Mouse (Mus musculus): Measurements from ENCODE around the gene Tmc6. TPM values are rescaled to one million over a fixed set of nuclear protein-coding genes. Genes with fewer than 3 reads are reported as not detected.

Tmc6 gene
- 100 to 1,000 TPM; 102 to 134 TPM for total RNA-seq (2023)

DNA sequence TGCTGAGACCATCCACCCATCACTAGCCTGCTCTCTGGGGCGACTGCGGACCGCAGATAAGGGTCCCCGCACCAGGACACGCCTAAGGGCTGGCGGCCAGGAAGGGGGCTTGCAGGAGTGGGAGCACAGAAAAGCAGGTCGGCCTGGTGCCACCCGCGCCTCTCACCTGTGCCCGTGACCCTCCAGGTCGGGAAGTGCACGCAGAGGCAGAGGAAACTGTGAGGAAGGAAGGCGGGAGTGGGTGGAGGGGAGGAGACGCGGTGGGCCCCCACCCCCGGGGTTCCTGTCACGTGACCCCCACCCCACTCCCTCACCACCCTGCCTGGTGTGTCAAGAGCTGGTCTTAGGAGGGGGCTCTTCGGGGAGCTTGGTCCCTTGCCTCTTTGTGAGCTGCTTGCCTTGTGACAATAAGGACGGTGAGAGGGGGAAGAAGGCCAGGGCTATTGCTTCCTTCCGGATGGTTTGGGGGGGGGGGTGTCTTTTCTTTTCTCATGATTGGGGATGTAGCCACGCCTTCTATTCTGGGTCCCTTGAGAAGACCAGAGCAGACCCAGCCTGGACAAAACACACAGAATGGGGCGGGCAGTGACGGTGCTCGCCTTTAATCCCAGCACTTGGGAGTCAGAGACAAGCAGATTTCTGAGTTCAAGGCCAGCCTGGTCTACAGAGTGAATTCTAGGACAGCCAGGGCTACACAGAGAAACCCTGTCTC lies at the start of gene Tmc6, which contains the start of gene Tmc8:
Gene Tmc6, minus strand, starts transcription at position 206 of the 712 bp plus-strand sequence.
Gene Tmc8, plus strand, starts transcription at position 84 of the 712 bp plus-strand sequence.

DNA sequence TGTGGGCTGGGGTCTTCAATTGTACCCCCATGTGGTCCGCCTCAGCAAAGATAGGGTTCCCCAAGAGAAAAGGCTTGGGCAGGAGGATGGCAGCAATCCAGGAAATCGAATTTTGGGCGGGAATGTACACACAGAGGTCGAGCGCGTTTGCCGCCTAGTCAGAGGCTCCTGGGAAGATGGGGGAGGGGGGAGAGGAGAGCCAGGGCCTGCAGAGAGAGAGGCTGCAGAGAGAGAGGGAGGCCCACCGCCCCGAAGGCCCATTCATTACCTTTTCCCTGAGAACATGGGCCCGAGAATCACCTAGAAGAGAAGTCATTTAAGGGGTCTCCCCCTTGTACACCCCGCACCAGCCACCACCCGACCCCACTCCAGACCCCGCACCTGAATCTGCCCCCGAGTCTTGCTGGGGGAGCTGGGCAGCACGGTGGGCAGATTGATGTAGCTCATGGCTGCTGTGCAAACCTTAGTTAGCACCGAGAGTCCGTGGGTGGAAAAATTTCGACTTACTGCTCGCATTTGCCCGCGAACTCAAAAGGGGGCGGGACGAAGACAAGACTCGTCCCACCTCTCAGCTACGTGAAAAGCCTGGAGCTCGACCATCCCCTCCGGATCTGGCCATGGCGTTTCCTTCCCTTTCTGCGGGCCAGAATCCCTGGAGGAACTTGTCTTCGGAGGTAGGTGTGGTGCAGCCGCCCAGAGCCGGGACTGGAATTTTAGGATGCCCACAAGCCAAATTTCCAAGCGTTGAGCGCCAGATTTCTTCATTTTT lies 43.5 kb upstream of the Tmc6 start, which contains the start of the genes Afmid and Tk1:
Gene Afmid, plus strand, starts transcription at position 592 of the 769 bp plus-strand sequence.
Gene Tk1, minus strand, starts transcription at position 760 of the 769 bp plus-strand sequence.

DNA sequence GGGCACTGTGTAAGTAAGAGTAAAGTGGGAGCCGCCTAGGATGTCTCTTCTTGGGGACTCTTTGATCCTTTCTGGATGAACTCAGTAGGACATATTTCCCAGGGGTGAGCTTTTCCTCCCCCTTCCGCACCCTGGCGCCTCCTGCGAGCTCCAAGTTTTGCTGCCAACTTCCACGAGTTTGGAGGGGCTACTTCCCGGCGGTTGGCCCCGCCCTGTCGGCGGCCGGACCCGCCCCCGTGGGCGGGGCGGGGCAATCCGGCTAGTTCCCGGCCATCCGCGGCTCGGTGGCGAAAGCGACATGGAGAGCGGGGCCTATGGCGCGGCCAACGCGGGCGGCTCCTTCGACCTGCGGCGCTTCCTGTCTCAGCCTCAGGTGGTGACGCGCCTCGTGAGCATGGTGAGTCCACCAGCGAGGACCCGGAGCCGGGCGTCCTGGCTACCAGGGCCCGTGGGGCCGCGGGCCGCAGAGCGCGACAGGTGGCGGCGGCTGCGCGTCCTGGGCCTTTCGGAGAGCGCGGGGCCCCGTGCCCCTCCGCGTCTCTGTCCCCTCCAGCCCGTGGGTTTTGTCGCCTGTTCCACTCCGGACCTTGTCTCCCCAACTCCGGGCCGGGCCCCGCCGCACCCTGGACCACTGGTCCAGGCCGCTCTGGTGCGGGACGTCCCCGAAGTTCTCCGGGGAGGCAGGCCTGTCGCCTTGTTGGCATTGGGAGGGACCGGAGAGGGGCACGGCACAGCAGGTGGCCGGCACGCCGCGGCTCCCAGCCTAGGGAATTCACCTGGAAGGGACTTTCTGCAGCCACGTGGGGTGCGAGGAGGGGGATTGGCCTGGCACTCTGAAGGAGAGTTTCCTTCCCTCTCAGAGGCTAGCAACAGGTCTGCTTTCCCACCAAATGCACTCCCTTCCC lies 27.7 kb upstream of the Tmc6 start, which contains the start of the genes Gm20708 and Syngr2:
Gene Gm20708, plus strand, starts transcription at position 262 of the 905 bp plus-strand sequence.
Gene Syngr2, plus strand, starts transcription at position 262 of the 905 bp plus-strand sequence.

DNA sequence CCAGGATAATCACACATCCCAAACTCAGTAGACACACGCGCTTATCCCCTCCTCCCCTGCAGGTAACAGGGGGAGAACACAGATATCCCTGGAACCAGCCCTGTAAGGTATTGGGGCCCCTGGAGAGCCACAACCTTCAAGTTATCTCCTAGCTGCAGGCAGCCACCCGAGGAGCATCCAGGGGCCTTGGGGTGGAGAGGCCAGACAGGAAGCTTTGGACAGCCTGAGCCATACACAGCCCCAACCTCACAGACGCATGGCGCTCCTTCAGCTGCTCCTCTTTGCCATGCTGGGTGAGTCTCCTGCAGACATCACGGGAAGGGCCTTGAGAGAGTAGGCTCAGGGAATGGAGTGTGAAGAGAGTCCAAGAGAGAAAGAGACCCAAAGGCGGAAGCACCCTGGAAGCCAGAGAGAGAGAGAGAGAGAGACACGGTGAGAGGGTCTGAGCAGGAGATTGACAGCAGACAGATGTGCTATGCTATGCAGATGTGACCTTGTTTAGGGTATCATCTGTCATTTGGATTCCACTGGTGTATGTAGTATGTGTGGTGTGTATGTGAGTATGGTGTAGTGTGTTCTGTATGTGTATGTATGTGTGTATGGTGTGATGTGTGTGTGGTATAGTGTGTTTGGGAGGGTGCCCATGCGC lies 15.6 kb upstream of the Tmc6 start, which contains the start of gene 6030468B19Rik:
Gene 6030468B19Rik, plus strand, starts transcription at position 150 of the 649 bp plus-strand sequence.

Other genes starting within 250 kb of the Tmc6 start
- gene Tnrc6c, start 127.9 kb downstream of the Tmc6 start, total RNA-seq (2023) = 10 to 100 TPM; 35.3 to 36.0 TPM
- 10 to 100 TPM; 41.3 to 45.7 TPM for gene Tmc8, start 122 bp downstream of the Tmc6 start, total RNA-seq (2023)
- 1 to 10 TPM in 1 of 2 experiments, not detected in 1; 1.4 TPM for gene 6030468B19Rik, start 15.5 kb upstream of the Tmc6 start, total RNA-seq (2023)
- 1 to 10 TPM in 1 of 2 experiments, under 1 TPM in 1; 0.60 to 2.2 TPM for gene Gm20708, start 27.5 kb upstream of the Tmc6 start, total RNA-seq (2023)
- 100 to 1,000 TPM in 1 of 2 experiments, 10 to 100 TPM in 1; 97.8 to 110 TPM for gene Syngr2, start 27.5 kb upstream of the Tmc6 start, total RNA-seq (2023)
- gene Afmid, start 43.7 kb upstream of the Tmc6 start, total RNA-seq (2023) = 1 to 10 TPM; 3.5 to 4.6 TPM
- gene Tk1, start 43.9 kb upstream of the Tmc6 start, total RNA-seq (2023) = 10 to 100 TPM; 65.5 to 67.7 TPM
- 10 to 100 TPM; 70.2 to 73.7 TPM for gene Birc5, start 67.1 kb upstream of the Tmc6 start, total RNA-seq (2023)
- not detected for gene Tmem235, start 78.6 kb upstream of the Tmc6 start, total RNA-seq (2023)
- gene Tha1, start 91.3 kb upstream of the Tmc6 start, total RNA-seq (2023) = under 1 TPM in 1 of 2 experiments, not detected in 1; 0.51 TPM
- gene Socs3, start 187.8 kb upstream of the Tmc6 start, total RNA-seq (2023) = 10 to 100 TPM; 28.6 to 40.3 TPM
- gene Pgs1, start 204.1 kb upstream of the Tmc6 start, total RNA-seq (2023) = 10 to 100 TPM; 85.9 to 87.7 TPM

Data from neutrophil, adult 59 days (primary cell).